ENCODE assay signal across 14 mouse cellular contexts in the genomic region with DNA sequence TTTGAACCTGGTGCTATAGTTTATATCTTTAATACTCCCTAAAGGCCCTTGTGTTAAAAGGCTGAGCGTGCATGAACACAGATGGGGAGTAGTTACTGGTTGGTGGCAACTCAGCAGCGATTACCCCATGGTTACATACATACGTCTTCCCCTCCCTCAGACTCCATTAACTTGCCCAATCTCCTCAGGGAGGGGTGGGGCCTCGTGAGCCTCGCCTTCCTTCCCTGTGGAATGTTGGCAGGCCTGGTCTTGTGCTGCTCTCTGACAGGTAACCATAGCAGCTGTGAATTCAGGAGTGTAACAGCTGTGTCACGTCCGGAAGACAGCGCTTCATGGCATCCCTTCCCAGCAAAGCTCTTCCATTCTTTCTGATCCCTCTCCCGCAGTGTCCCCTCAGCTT.
DNase-seq lines count a peak whose midpoint lies in the region; ATAC-seq and TF ChIP-seq lines count a peak whose summit lies in the region.
"Had no signal": no experiment of that assay in that cellular context is flagged by ENCODE, and none has a peak within 500 bp of the region (broad histone marks: within the 10 kb centered on the region; RNA-seq: fewer than 3 reads in every experiment).

No protein-coding gene starts in this region.

- no peak for TF ChIP-seq POLR2A in ES-Bruce4 (IDR thresholded peaks at IDR 0.05; ENCODE audit: insufficient read depth, low read length)

- H3K4me3 ChIP-seq in kidney, embryonic 15.5 days (replicated peaks), result no peak overlapping the region
- no peak overlapping the region for H3K4me3 ChIP-seq in ES-Bruce4 (ENCODE audit: low read depth, low read length)
- H3K4me3 ChIP-seq in embryonic facial prominence, embryonic 13.5 days, result no peak overlapping the region
- no peak overlapping the region for H3K4me3 ChIP-seq in lung, postnatal 0 days (ENCODE audit: low read depth, low read length)
- H3K4me3 ChIP-seq: erythroblast, embryonic 14.5 days; neural tube, embryonic 15.5 days had no signal

- no peak overlapping the region for H3K4me2 ChIP-seq in kidney, embryonic 15.5 days
- H3K4me2 ChIP-seq in embryonic facial prominence, embryonic 13.5 days, result no peak overlapping the region
- H3K4me2 ChIP-seq in lung, postnatal 0 days (replicated peaks; ENCODE audit: low read depth, low read length), result no peak overlapping the region
- H3K4me2 ChIP-seq: neural tube, embryonic 15.5 days had no signal

- no peak overlapping the region for H3K27ac ChIP-seq in kidney, embryonic 15.5 days
- H3K27ac ChIP-seq in ES-Bruce4 (ENCODE audit: insufficient read depth, low read length), result no peak overlapping the region
- H3K27ac ChIP-seq in embryonic facial prominence, embryonic 13.5 days, result peak overlapping the region; percentile 61
- H3K27ac ChIP-seq in lung, postnatal 0 days (ENCODE audit: low read length), result no peak overlapping the region

- ATAC-seq in kidney, embryonic 15.5 days (replicated peaks; ENCODE audit: low FRiP score), result peak; percentile 64
- ATAC-seq in embryonic facial prominence, embryonic 13.5 days (ENCODE audit: insufficient number of reproducible peaks, insufficient read depth, low FRiP score, low TSS enrichment, low read depth), result peak; percentile 68; the same call in 1 of the 2 replicates
- ATAC-seq in lung, postnatal 0 days, result peak; percentile 83
- no peak for ATAC-seq in cerebellum, adult (ENCODE audit: insufficient number of reproducible peaks, low FRiP score, low TSS enrichment)

- no peak overlapping the region for H3K9ac ChIP-seq in kidney, embryonic 15.5 days
- H3K9ac ChIP-seq in ES-Bruce4 (ENCODE audit: low read depth, poor library complexity, severe bottlenecking), result no peak overlapping the region
- no peak overlapping the region for H3K9ac ChIP-seq in embryonic facial prominence, embryonic 13.5 days
- no peak overlapping the region for H3K9ac ChIP-seq in lung, postnatal 0 days (replicated peaks; ENCODE audit: low read depth)
- H3K9ac ChIP-seq: neural tube, embryonic 15.5 days had no signal

- peaks cover 23% of the 10 kb centered on the region for H3K4me1 ChIP-seq in kidney, embryonic 15.5 days
- peaks cover 4% of the 10 kb centered on the region for H3K4me1 ChIP-seq in ES-Bruce4 (ENCODE audit: control insufficient read depth, insufficient read depth, low read length)
- H3K4me1 ChIP-seq in embryonic facial prominence, embryonic 13.5 days, result peaks cover 27% of the 10 kb centered on the region
- no peaks in the 10 kb centered on the region; the same call in 1 of the 2 replicates for H3K4me1 ChIP-seq in lung, postnatal 0 days (ENCODE audit: insufficient read depth, low read depth, low read length)

- peak; percentile 69 for TF ChIP-seq EP300 in ES-Bruce4 (IDR thresholded peaks at IDR 0.05; ENCODE audit: insufficient read depth, low read depth, low read length)
- no peak for TF ChIP-seq EP300 in lung, postnatal 0 days (IDR thresholded peaks at IDR 0.05)

- DNase-seq in kidney, adult 9 months, result no peak
- DNase-seq in lung, postnatal 0 days (ENCODE audit: low spot score), result peak; percentile 86
- no peak for DNase-seq in spleen, postnatal 4 days (ENCODE audit: low spot score in 2 of 2)
- no peak for DNase-seq in right cerebral cortex, postnatal 10 days (ENCODE audit: low spot score in 2 of 2)
- DNase-seq: adrenal gland, adult 2 months; cerebellum, postnatal 36 days; heart, postnatal 14 days; kidney, adult 8-10 months had no signal

- H3K9me3 ChIP-seq in kidney, embryonic 15.5 days (replicated peaks), result no peaks in the 10 kb centered on the region
- no peaks in the 10 kb centered on the region for H3K9me3 ChIP-seq in ES-Bruce4 (replicated peaks; ENCODE audit: control insufficient read depth, insufficient read depth, low read length, poor library complexity, severe bottlenecking)
- no peaks in the 10 kb centered on the region for H3K9me3 ChIP-seq in embryonic facial prominence, embryonic 13.5 days
- H3K9me3 ChIP-seq in lung, postnatal 0 days (ENCODE audit: low read length), result no peaks in the 10 kb centered on the region
- H3K9me3 ChIP-seq: neural tube, embryonic 15.5 days had no signal

- H3K36me3 ChIP-seq in kidney, embryonic 15.5 days, result no peaks in the 10 kb centered on the region
- no peaks in the 10 kb centered on the region for H3K36me3 ChIP-seq in ES-Bruce4 (ENCODE audit: control insufficient read depth, insufficient read depth, low read length, poor library complexity, severe bottlenecking)
- H3K36me3 ChIP-seq in embryonic facial prominence, embryonic 13.5 days, result no peaks in the 10 kb centered on the region
- H3K36me3 ChIP-seq in lung, postnatal 0 days (ENCODE audit: insufficient read depth, low read length), result no peaks in the 10 kb centered on the region
- H3K36me3 ChIP-seq: neural tube, embryonic 15.5 days had no signal

- TF ChIP-seq CTCF in ES-Bruce4 (IDR thresholded peaks at IDR 0.05; ENCODE audit: low read depth, low read length), result no peak
- no peak for TF ChIP-seq CTCF in lung, postnatal 0 days (IDR thresholded peaks at IDR 0.05)

- no peaks in the 10 kb centered on the region for H3K27me3 ChIP-seq in kidney, embryonic 15.5 days
- no peaks in the 10 kb centered on the region for H3K27me3 ChIP-seq in ES-Bruce4 (ENCODE audit: control insufficient read depth, insufficient read depth, low read length, poor library complexity, severe bottlenecking)
- H3K27me3 ChIP-seq in embryonic facial prominence, embryonic 13.5 days, result no peaks in the 10 kb centered on the region
- no peaks in the 10 kb centered on the region for H3K27me3 ChIP-seq in lung, postnatal 0 days (replicated peaks; ENCODE audit: insufficient read depth, low read length)
- H3K27me3 ChIP-seq: neural tube, embryonic 15.5 days had no signal

- WGBS in kidney, embryonic 15.5 days, result 46% methylated on average over 9 of the region's 9 CpGs
- 44% methylated on average over 9 of the region's 9 CpGs for WGBS in embryonic facial prominence, embryonic 13.5 days
- WGBS in lung, postnatal 0 days, result 39% methylated on average over 9 of the region's 9 CpGs
